Mouse (Mus musculus) G1E (cell line): ENCODE measurements around the gene Rptor.

Experiments used
- GATA1 ChIP-seq: IDR thresholded peaks from 2 replicates; pipeline ENCODE4 v1.6.1; 2012; ENCODE audit warnings: borderline replicate concordance, low read length, inconsistent platforms, mixed read lengths
- GATA2 ChIP-seq: IDR thresholded peaks from 2 replicates; pipeline ENCODE4 v1.6.1; 2012; ENCODE audit warnings: low read depth, low read length, inconsistent platforms, borderline replicate concordance

DNA sequence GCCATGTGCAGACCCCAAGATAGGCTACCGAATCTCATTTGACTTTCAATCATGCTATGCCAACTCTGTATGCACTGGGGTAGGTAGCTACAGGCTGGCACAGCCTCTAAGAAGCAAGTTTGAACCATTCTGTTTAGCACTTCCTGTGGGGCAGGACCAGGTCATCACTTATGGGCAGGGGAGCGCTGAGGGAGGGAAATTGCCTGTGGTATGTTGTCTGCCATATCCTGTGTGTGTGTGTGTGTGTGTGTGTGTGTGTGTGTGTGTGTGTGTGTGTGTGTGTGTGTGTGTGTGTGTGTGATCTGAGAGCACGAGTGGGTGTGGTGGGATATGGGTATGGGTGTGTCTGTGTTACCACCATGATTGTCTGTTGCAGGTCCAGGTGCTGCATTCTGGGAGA lies 244.4 kb downstream of the Rptor start:
- no peak for TF ChIP-seq GATA2
- no peak for TF ChIP-seq GATA1
